Mouse (Mus musculus): ENCODE data around the gene Stk33. TPM values are rescaled to one million over a fixed set of nuclear protein-coding genes. Genes with fewer than 3 reads are reported as not detected.
"Not testable (repeated sequence)": the region's sequence is repeated elsewhere in the genome, so short reads cannot be mapped to it uniquely, and the experiment has no call there.

Stk33 gene
- polyA plus RNA-seq, 1 experiment from 2014 or later: 0.56 TPM

DNA sequence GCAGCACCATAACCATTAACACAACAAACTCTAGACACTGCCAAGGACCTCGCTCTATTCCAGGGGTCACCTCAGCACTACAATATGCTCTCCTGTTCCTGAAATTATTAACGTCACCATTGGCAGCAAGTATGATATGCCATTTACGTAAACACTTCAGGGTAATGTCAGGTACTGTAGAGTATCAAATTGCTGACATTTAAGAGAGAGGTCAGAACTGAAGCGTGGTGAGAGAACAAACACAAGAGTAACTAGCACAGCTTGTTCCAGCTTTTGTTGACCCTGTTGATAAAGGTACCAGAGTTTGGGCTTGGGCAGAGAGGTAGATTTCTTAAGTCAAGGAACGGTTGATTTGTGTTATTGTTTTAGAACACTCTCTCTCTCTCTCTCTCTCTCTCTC lies 3.9 kb upstream of the Stk33 start:
- Histone ChIP-seq H3K9me3 (replicated peaks) (no peaks in the 10 kb centered on the region), H3K4me3 (no peak overlapping the region), H3K27ac (no peak overlapping the region), H3K27me3 (ENCODE audit: low read depth, poor library complexity, severe bottlenecking) (peaks cover 29% of the 10 kb centered on the region), H3K36me3 (no peaks in the 10 kb centered on the region), H3K4me1 (peaks cover 20% of the 10 kb centered on the region)
- 87% methylated on average over 5 of the region's 5 CpGs for WGBS
- DNase-seq (ENCODE audit: low spot score): peak; percentile 12

GRCm38 (mm10) chr7:109440697-109441269 lies 1.9 kb upstream of the Stk33 start:
- no peak overlapping the region for H3K4me3 ChIP-seq
- DNase-seq (ENCODE audit: low spot score): no peak
- peaks cover 37% of the 10 kb centered on the region for H3K27me3 ChIP-seq (ENCODE audit: low read depth, poor library complexity, severe bottlenecking)
- no peaks in the 10 kb centered on the region for H3K9me3 ChIP-seq (replicated peaks)
- no peak overlapping the region for H3K27ac ChIP-seq
- WGBS: 89% methylated on average over 9 of the region's 9 CpGs
- H3K36me3 ChIP-seq: no peaks in the 10 kb centered on the region
- peaks cover 20% of the 10 kb centered on the region for H3K4me1 ChIP-seq

DNA sequence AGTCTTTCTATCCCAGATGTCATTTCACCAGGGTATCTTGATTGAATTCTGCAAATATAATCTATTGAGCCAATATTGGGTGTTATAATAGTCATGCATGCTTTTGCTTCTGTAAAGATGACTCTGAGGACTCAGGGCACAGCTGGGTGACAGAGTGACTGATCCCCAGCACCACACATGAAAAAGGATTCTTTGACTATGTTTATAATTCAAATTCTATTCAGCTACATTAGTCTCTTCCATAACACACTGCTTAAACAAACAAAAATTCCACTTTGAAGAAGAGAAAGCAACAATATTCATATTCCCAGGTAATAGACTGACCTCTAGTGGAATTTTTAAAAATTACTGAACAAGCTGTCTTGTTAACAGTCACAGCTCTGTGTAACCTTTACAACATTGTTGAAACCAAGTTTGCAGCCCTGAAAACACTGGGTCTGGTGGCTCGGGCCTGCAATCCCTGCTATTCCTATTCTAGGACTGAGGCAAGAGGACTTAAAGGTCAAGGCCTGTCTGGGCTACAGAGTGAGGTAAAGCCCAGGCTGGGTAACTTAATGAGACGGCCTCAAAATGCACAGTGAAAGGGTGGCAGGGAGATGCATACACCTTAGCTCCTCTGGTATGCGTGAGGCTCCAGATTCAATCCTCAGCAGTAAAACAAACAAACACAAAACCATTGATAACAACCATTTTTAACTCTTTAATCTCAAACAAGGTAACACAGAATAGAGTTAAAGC lies 14.3 kb downstream of the Stk33 start:
- no peaks in the 10 kb centered on the region for H3K27me3 ChIP-seq (ENCODE audit: low read depth, poor library complexity, severe bottlenecking)
- no peaks in the 10 kb centered on the region for H3K4me1 ChIP-seq
- no peak overlapping the region for H3K27ac ChIP-seq
- H3K36me3 ChIP-seq: no peaks in the 10 kb centered on the region
- no peaks in the 10 kb centered on the region for H3K9me3 ChIP-seq (replicated peaks)
- DNase-seq (ENCODE audit: low spot score): no peak
- no peak overlapping the region for H3K4me3 ChIP-seq
- WGBS: 75% methylated on average over 3 of the region's 3 CpGs

DNA sequence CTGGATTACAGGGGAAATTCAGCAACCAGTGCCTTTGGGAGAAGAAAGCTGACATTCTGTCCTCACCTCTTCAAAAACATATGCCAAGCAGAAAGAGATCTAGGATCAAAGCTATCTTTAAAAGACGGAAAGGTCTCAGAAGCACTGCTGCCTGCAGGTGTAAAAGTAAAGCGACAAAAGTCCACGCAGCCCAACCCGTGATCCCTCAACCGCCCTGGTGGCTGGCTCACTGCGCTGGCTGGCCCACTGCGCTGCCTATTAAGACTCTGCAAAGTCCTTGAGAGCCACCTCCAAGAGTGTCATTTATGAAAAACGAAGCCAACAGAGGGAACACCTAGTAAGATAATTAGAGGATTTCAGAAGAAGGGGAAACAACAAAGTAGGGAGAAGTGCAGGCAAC lies 16.1 kb downstream of the Stk33 start:
- Histone ChIP-seq H3K4me1 (no peaks in the 10 kb centered on the region), H3K27me3 (ENCODE audit: low read depth, poor library complexity, severe bottlenecking) (no peaks in the 10 kb centered on the region), H3K36me3 (no peaks in the 10 kb centered on the region), H3K9me3 (replicated peaks) (no peaks in the 10 kb centered on the region), H3K27ac (no peak overlapping the region), H3K4me3 (no peak overlapping the region)
- no peak for DNase-seq (ENCODE audit: low spot score)
- WGBS: 78% methylated on average over 8 of the region's 8 CpGs

DNA sequence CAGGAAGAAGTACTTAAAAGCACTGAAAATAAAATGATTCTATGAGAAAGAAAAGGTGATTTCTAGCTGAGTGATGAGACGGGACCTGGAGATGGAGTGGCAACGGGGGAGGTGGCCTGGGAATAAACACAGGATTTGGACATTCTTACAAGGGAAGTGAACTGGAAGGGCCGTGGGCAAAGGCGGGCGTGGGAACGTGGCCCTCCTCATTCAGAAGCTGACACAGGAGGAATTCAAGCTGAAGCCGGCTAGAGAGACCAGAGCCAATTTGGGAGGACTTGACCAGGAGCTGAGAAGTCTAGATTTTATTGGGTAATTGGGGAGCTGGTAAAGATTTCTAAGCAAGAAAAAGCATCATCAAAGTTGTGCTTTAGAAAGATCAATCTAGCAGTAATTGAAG lies 33.4 kb downstream of the Stk33 start:
- Histone ChIP-seq H3K27me3 (ENCODE audit: low read depth, poor library complexity, severe bottlenecking) (no peaks in the 10 kb centered on the region), H3K4me3 (no peak overlapping the region), H3K27ac (no peak overlapping the region), H3K4me1 (no peaks in the 10 kb centered on the region), H3K9me3 (replicated peaks) (no peaks in the 10 kb centered on the region), H3K36me3 (no peaks in the 10 kb centered on the region)
- no peak for DNase-seq (ENCODE audit: low spot score)
- 76% methylated on average over 7 of the region's 7 CpGs for WGBS

- Histone ChIP-seq H3K9me3 (replicated peaks) (no peaks in the 10 kb centered on the region), H3K27me3 (ENCODE audit: low read depth, poor library complexity, severe bottlenecking) (no peaks in the 10 kb centered on the region)
- 75% methylated on average over 3 of the region's 3 CpGs for WGBS
Observed at GRCm38 (mm10) chr7:109399299-109399698, 39.6 kb downstream of the Stk33 start.

DNA sequence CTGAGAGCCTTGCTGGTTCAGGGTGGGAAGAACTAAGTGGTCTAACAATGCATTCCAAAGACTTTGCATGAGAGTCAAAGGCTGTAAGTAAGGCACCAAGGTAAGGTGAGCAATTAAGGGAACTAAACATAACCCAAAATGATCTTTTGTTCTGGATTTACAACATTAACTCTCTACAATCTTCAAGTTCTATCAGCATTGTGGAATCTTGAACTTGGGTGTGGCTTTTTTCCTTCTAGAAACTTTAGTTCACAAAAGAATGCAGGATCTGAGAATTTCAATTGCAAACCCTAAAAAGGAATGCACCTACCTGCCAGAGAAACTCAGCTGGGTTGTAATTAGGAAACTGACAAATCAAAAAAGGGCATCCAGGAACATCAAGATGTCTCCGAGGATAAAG lies 57.8 kb downstream of the Stk33 start:
- WGBS: 76% methylated on average over 1 of the region's 1 CpGs
- Histone ChIP-seq H3K9me3 (replicated peaks) (no peaks in the 10 kb centered on the region; the same call in 1 of the 2 replicates), H3K4me1 (no peaks in the 10 kb centered on the region), H3K27ac (no peak overlapping the region), H3K4me3 (no peak overlapping the region), H3K27me3 (ENCODE audit: low read depth, poor library complexity, severe bottlenecking) (no peaks in the 10 kb centered on the region), H3K36me3 (no peaks in the 10 kb centered on the region)
- DNase-seq (ENCODE audit: low spot score): no peak

More at GRCm38 (mm10) chr7:109399299-109399698, 39.6 kb downstream of the Stk33 start:
- Histone ChIP-seq H3K4me3 (no peak overlapping the region), H3K27ac (no peak overlapping the region), H3K4me1 (no peaks in the 10 kb centered on the region), H3K36me3 (no peaks in the 10 kb centered on the region)
- no peak for DNase-seq (ENCODE audit: low spot score)

GRCm38 (mm10) chr7:109373556-109373955 lies 65.3 kb downstream of the Stk33 start:
- not testable (repeated sequence) for DNase-seq (ENCODE audit: low spot score); H3K4me3 ChIP-seq; H3K27me3 ChIP-seq (ENCODE audit: low read depth, poor library complexity, severe bottlenecking); H3K9me3 ChIP-seq (replicated peaks); H3K4me1 ChIP-seq; H3K36me3 ChIP-seq; H3K27ac ChIP-seq
- WGBS: 94% methylated on average over 6 of the region's 6 CpGs

GRCm38 (mm10) chr7:109358435-109359187 lies 80.3 kb downstream of the Stk33 start:
- no peaks in the 10 kb centered on the region for H3K36me3 ChIP-seq
- no peak overlapping the region for H3K4me3 ChIP-seq
- H3K9me3 ChIP-seq (replicated peaks): no peaks in the 10 kb centered on the region
- no peak overlapping the region for H3K27ac ChIP-seq
- H3K4me1 ChIP-seq: no peaks in the 10 kb centered on the region
- no peaks in the 10 kb centered on the region for H3K27me3 ChIP-seq (ENCODE audit: low read depth, poor library complexity, severe bottlenecking)
- 86% methylated on average over 5 of the region's 5 CpGs for WGBS
- no peak for DNase-seq (ENCODE audit: low spot score)

- no peak overlapping the region for H3K27ac ChIP-seq
- 74% methylated on average over 1 of the region's 1 CpGs for WGBS
- DNase-seq (ENCODE audit: low spot score): no peak
Observed at GRCm38 (mm10) chr7:109357877-109358276, 81.0 kb downstream of the Stk33 start.

DNA sequence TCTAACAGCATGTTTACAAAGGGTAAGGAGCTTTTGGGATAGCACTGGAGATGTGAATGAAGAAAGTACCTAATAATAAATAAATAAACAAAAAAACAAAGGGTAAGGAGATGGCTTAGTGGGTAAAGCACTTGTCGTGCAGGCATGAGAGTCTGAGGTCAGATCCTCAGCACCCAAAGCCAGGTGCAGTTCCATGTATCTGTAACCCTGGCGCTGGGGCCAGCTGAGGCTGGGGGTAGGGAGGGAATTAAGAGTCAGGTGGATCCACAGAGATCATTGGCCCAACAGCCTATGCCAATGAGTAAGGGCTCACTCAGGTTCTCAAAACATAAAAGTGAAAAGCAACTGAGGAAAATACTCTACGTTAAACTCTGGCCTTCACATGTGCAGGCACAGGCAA lies 91.6 kb downstream of the Stk33 start:
- no peaks in the 10 kb centered on the region for H3K4me1 ChIP-seq
- no peaks in the 10 kb centered on the region for H3K9me3 ChIP-seq (replicated peaks)
- H3K36me3 ChIP-seq: no peaks in the 10 kb centered on the region
- no peak overlapping the region for H3K4me3 ChIP-seq
- DNase-seq (ENCODE audit: low spot score): no peak
- H3K27me3 ChIP-seq (ENCODE audit: low read depth, poor library complexity, severe bottlenecking): no peaks in the 10 kb centered on the region
- no peak overlapping the region for H3K27ac ChIP-seq
- 85% methylated on average over 3 of the region's 3 CpGs for WGBS

More at GRCm38 (mm10) chr7:109357877-109358276, 81.0 kb downstream of the Stk33 start:
- Histone ChIP-seq H3K4me1 (no peaks in the 10 kb centered on the region), H3K36me3 (no peaks in the 10 kb centered on the region), H3K4me3 (no peak overlapping the region), H3K27me3 (ENCODE audit: low read depth, poor library complexity, severe bottlenecking) (no peaks in the 10 kb centered on the region), H3K9me3 (replicated peaks) (no peaks in the 10 kb centered on the region)

DNA sequence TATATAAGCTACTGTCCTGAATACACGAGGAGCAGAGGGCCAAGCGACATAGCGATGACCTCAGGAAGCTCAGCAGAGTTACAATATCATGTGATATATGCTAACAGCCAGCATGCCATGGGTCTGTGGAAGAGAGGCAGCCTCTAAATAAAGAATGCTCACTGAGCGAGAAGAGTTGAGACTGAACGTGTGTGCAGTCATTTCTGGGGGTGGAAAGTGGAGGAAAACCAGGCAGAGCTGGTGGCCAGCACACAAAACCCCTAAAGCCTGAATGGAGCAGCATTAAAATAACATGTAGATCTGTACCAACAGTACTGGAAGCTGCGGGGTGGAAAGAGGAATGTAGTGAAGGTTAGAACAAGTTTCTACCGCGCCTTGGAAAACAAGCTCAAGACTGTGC lies 107.2 kb downstream of the Stk33 start:
- H3K4me3 ChIP-seq: no peak overlapping the region
- H3K36me3 ChIP-seq: no peaks in the 10 kb centered on the region
- DNase-seq (ENCODE audit: low spot score): no peak
- no peaks in the 10 kb centered on the region for H3K4me1 ChIP-seq
- 89% methylated on average over 8 of the region's 8 CpGs for WGBS
- H3K27ac ChIP-seq: no peak overlapping the region
- H3K27me3 ChIP-seq (ENCODE audit: low read depth, poor library complexity, severe bottlenecking): no peaks in the 10 kb centered on the region
- no peaks in the 10 kb centered on the region for H3K9me3 ChIP-seq (replicated peaks)

DNA sequence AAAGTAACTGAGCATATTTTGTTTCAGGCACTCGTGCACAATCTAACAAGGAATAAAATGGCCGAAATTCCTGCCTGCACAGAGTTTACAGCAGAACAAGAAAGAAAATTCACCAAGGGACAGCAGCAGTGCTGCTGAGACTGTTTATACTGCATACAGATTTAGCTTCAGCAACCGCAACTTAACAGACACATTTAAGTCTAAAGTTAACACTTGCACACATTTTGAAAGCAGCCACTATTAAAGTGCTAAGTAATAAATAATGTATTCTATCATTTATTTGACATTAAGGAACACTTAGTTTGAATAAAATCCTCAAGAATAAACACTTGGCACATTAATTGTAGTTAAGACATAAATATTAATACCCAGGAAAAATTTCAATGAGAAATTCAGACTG lies 110.1 kb downstream of the Stk33 start:
- no peak for DNase-seq (ENCODE audit: low spot score)
- Histone ChIP-seq H3K4me3 (no peak overlapping the region), H3K4me1 (no peaks in the 10 kb centered on the region), H3K9me3 (replicated peaks) (no peaks in the 10 kb centered on the region), H3K27me3 (ENCODE audit: low read depth, poor library complexity, severe bottlenecking) (no peaks in the 10 kb centered on the region), H3K27ac (no peak overlapping the region), H3K36me3 (no peaks in the 10 kb centered on the region)
- 85% methylated on average over 3 of the region's 3 CpGs for WGBS

Data from limb, embryonic 10.5 days (tissue).